Mouse (Mus musculus) hindbrain, embryonic 12.5 days (tissue): ENCODE measurements around the gene Rap1b. TPM values are rescaled to one million over a fixed set of nuclear protein-coding genes. Genes with fewer than 3 reads are reported as not detected.
"Not testable (repeated sequence)": the region's sequence is repeated elsewhere in the genome, so short reads cannot be mapped to it uniquely, and the experiment has no call there.

ENCODE experiments used
- ATAC-seq: fragments of 200-750 bp; cut with Nextera tagmentation; 2 replicates; pipeline ENCODE4 v1.8.0; 2017; ENCODE audit warnings: moderate TSS enrichment; ENCODE audit not compliant: low FRiP score
- H3K27ac ChIP-seq: fragments of 300-500 bp; sonication (generic); 2 replicates; pipeline ENCODE4 v1.5.1; 2016; ENCODE audit warnings: mild to moderate bottlenecking
- H3K27me3 ChIP-seq: fragments of 300-500 bp; sonication (generic); 2 replicates; pipeline ENCODE4 v1.6.1; 2016; ENCODE audit warnings: mild to moderate bottlenecking
- H3K36me3 ChIP-seq: fragments of 300-500 bp; sonication (generic); 2 replicates; pipeline ENCODE4 v1.6.1; 2016; ENCODE audit warnings: mild to moderate bottlenecking
- H3K4me1 ChIP-seq: fragments of 300-500 bp; sonication (generic); 2 replicates; pipeline ENCODE4 v1.6.1; 2016
- H3K4me2 ChIP-seq: fragments of 300-500 bp; sonication (generic); replicated peaks from 2 replicates; pipeline ENCODE4 v1.6.1; 2016; ENCODE audit warnings: mild to moderate bottlenecking
- H3K4me3 ChIP-seq: fragments of 300-500 bp; sonication (generic); 2 replicates; pipeline ENCODE4 v1.5.1; 2016; ENCODE audit warnings: mild to moderate bottlenecking
- H3K9ac ChIP-seq: fragments of 300-500 bp; sonication (generic); 2 replicates; pipeline ENCODE4 v1.6.1; 2016; ENCODE audit warnings: mild to moderate bottlenecking, moderate library complexity
- H3K9me3 ChIP-seq: fragments of 300-500 bp; sonication (generic); replicated peaks from 2 replicates; pipeline ENCODE4 v1.6.1; 2016; ENCODE audit warnings: mild to moderate bottlenecking
- WGBS: fragments of 180-500 bp; shearing (Covaris S2); methylation state at CpG from one replicate; pipeline ENCODE4 v1.1.7; 2016; 5-methylcytosine and 5-hydroxymethylcytosine counted together
- polyA plus RNA-seq: library from polyadenylated mRNA; unstranded; fragments of >200 nt; fragmentation: Nextera tagmentation; extraction: Ambion mirVana; gene quantifications from 2 replicates; pipeline ENCODE4 v1.2.1, GENCODE M21; 2016

Rap1b gene
- 148 and 155 TPM in 2 replicates for polyA plus RNA-seq

DNA sequence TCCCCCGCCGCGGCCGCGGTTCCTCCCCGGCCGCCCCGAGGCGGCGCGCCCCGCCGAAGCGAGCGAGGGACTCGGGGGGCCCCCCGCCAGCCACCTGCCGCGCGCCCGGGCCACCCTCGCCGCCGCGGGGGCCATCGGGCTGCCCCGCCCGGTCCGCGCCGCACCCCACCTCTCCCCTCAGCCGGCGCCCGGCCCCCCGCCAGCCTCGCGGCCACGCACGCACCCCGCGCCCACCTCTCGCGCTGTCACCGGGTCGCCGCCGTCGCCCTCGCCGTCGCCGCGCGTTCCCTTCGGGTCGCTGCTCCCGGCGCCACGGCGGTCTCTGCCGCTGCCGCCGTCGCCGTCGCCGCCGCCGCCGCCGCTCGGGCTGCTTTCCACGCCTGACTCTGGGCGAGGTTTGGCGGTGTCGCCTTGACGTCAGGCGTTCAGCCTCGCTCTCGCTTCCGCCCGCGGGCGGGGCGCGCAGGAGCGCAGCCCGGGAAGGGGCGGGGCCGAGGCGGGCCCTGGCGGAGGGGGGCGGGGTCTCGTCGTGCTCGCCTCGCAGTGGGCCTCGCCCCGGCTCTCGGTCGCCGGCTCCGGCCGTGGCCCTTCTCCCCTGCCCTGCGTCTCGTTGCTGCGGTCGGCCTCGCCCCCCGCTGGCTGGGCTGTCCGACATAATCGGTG is at the start of gene Rap1b:
Gene Rap1b, minus strand, starts transcription at position 439 of the 663 bp plus-strand sequence.
- H3K4me3 ChIP-seq, result peak within 1 kb of the TSS; percentile 93
- H3K4me2 ChIP-seq, result peak within 1 kb of the TSS; percentile 64
- H3K9ac ChIP-seq, result peak within 1 kb of the TSS; percentile 96
- H3K27me3 ChIP-seq, result no peaks in the 10 kb centered on the region
- peak within 1 kb of the TSS; percentile 99 for H3K27ac ChIP-seq
- peaks cover 21% of the 10 kb centered on the region for H3K4me1 ChIP-seq
- no peaks in the 10 kb centered on the region for H3K9me3 ChIP-seq
- under 1% methylated on average over 106 of the region's 112 CpGs for WGBS
- ATAC-seq, result peak; percentile 97
- H3K36me3 ChIP-seq, result no peaks in the 10 kb centered on the region; the same call in 1 of the 2 replicates

DNA sequence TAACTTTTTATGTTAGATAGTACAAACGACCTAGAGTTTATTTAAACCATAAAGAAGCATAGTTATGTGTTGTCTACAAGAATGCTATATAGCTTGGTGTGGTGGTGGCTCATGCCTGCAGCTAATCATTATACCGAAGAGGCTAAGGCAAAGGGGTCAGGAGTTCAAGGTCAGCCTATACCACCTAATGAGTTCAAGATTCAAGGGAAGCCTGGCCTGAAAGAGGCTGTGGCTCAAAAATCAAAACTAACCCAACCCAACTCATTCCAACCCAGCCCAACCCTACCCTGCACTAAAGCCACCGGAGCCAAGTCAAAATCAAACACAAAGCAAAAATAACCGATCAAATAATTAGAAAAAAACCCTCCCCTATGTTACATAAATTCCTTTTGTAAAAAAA is 49.4 kb upstream of the Rap1b start:
- no peaks in the 10 kb centered on the region for H3K4me1 ChIP-seq
- no peaks in the 10 kb centered on the region for H3K27me3 ChIP-seq
- no peaks in the 10 kb centered on the region for H3K9me3 ChIP-seq
- H3K9ac ChIP-seq, result no peak overlapping the region
- ATAC-seq, result no peak
- H3K4me3 ChIP-seq, result no peak overlapping the region
- 75% methylated on average over 4 of the region's 4 CpGs for WGBS
- H3K4me2 ChIP-seq, result no peak overlapping the region
- H3K36me3 ChIP-seq, result no peaks in the 10 kb centered on the region
- H3K27ac ChIP-seq, result no peak overlapping the region

DNA sequence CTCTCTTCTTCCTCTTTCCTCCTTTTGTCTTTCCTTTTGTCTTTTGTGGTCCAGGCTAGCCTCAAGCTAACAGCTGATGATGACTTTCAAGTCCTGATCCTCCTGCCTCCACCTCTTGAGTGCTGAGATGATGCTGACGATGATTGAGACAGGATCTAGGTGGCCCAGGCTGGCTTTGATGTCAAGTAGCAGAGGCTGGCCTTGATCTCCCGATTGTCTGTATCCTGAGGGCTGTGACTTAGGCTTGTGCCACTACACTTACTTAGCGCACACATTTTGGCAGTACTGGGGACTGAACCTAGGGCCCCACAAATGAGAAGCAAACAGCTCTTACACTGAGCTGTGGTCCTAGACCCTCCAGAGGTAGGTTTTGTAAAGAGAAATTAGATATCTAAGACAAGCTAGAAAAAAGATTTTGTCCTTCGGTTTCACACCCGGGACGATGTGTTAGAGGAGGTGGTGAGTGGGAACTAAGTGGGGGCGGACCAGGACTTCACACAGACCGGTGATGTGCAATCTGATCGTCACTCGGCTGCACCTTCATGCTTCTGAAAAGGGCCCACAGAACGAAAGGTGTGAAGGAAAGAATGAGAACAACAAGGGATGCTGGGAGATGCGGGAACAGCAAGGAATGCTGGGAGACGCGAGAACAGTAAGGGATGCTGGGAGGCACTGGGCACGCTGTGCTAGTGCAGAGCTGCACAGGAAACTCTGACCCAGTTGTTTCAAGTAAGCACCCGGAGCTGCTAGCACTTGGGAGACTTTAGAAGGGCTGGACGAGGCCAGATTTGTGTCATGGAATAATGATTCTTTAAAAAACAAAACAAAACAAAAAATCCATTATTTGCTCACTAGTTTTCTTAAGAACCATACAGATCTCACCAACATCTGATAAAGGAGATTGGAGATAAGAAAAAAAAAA is 48.5 kb upstream of the Rap1b start:
- no peak for ATAC-seq
- WGBS, result 91% methylated on average over 17 of the region's 17 CpGs
- Histone ChIP-seq H3K9ac (no peak overlapping the region), H3K4me2 (no peak overlapping the region), H3K27ac (no peak overlapping the region), H3K36me3 (no peaks in the 10 kb centered on the region), H3K9me3 (no peaks in the 10 kb centered on the region), H3K4me1 (no peaks in the 10 kb centered on the region), H3K4me3 (no peak overlapping the region), H3K27me3 (no peaks in the 10 kb centered on the region)

DNA sequence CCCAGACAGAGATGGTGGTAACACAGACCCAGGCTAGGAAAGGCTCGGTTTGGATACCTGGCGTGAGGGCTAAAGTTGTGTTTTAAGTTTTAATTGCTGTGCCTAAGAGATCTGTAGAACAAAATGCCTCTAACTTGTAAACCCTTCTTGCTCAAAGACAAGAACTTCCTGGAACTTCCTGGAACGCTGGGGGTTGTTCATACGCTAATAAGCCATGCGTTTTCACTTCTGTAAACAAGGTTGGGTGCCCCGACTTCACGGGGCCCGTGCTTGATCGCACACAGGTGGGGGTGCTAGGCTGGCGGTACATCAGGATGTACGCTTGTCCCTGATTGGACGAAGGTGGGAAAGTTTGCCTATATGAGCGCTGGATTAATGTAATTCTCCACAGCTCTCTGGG is 47.3 kb upstream of the Rap1b start:
- H3K4me3 ChIP-seq, ATAC-seq, H3K4me1 ChIP-seq, H3K4me2 ChIP-seq, H3K27ac ChIP-seq, H3K9ac ChIP-seq, H3K9me3 ChIP-seq, H3K36me3 ChIP-seq, H3K27me3 ChIP-seq: not testable (repeated sequence)
- WGBS, result 57% methylated on average over 13 of the region's 13 CpGs

DNA sequence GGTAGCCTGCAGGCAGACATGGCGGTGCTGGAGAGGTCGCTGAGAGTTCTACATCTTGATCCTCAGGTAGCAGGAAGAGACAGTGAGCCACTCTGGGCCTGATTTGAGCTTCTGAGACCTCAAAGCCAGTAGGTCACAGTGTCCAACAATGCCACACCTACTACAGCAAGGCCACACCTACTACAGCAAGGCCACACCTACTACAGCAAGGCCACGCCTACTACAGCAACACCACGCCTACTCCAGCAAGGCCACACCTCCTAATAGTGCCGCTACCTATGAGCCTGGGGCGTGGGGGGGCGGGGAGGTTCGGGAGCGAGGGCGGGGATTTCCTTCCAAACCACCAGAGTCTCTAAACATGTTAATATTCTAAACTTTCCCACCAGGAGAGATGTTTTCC is 45.5 kb upstream of the Rap1b start:
- H3K9me3 ChIP-seq, result no peaks in the 10 kb centered on the region
- 82% methylated on average over 10 of the region's 10 CpGs for WGBS
- H3K4me3 ChIP-seq, result no peak overlapping the region
- no peaks in the 10 kb centered on the region for H3K36me3 ChIP-seq
- H3K4me2 ChIP-seq, result no peak overlapping the region
- no peaks in the 10 kb centered on the region for H3K27me3 ChIP-seq
- H3K27ac ChIP-seq, result no peak overlapping the region
- no peaks in the 10 kb centered on the region for H3K4me1 ChIP-seq
- no peak overlapping the region for H3K9ac ChIP-seq
- ATAC-seq, result no peak

DNA sequence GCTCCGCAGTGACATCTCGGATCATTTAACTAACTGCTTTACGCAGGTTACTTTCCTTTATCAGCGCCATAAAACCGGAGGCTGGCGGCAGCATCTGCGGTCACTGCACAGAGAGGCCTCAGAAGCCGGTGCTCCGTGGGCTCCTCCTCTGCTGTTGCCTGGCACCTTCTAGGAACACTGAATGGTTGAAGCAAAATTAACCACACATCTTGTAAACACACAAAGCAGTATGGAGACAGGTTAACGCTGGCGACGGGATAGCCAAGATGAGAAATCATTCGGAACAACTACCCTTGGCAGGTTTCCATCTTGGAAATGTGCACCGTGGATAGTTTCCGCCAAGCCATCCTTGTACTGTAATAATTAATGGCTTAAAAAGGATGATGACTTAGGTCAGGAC is 43.0 kb upstream of the Rap1b start:
- no peaks in the 10 kb centered on the region for H3K27me3 ChIP-seq
- no peaks in the 10 kb centered on the region for H3K4me1 ChIP-seq
- H3K4me3 ChIP-seq, result no peak overlapping the region
- no peak overlapping the region for H3K27ac ChIP-seq
- H3K4me2 ChIP-seq, result no peak overlapping the region
- no peak overlapping the region for H3K9ac ChIP-seq
- no peaks in the 10 kb centered on the region for H3K36me3 ChIP-seq
- 91% methylated on average over 15 of the region's 15 CpGs for WGBS
- no peak for ATAC-seq
- H3K9me3 ChIP-seq, result no peaks in the 10 kb centered on the region

DNA sequence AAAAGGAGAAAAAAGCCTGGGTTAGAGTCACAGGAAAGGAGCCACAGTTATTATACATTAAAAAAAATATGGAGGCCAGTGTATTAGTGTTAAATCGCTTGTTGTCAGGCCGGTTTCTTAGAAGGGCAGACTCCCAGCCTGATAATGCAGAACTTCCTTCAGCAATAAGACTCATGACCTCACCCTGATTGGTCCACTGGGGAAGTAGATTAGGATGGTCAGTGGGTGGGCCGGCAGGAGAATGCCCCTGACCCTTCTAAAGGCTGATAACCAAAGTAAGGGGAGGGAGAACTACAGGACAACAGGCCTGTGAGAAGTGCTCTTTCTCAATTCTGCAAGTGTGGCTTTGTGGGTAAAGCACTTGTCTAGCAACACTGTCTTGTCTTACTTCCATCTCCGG is 39.5 kb upstream of the Rap1b start:
- Histone ChIP-seq H3K4me2 (no peak overlapping the region), H3K9me3 (no peaks in the 10 kb centered on the region), H3K27me3 (no peaks in the 10 kb centered on the region), H3K9ac (no peak overlapping the region), H3K36me3 (no peaks in the 10 kb centered on the region), H3K4me1 (no peaks in the 10 kb centered on the region), H3K4me3 (no peak overlapping the region), H3K27ac (no peak overlapping the region)
- 69% methylated on average over 4 of the region's 4 CpGs for WGBS
- no peak for ATAC-seq

DNA sequence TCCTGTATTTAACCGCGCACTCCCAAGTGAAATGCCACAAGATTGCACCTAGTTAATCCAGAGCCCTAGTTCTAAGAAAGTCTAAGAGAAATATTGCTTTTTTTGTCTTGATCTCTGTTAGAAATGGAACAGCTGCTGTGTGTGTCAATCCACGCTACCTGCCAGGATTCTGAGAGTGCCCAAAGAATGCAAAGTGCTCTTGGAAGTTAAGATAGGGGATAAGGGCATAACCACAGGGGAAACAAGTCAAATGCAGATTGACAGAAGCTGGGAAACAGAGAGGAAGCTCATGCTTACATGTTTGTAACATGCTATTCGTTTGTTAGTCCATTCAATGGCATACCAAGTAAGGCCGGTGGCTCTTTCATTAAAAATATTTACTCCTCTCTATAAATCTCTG is 38.9 kb upstream of the Rap1b start:
- H3K9me3 ChIP-seq, result no peaks in the 10 kb centered on the region
- H3K36me3 ChIP-seq, result no peaks in the 10 kb centered on the region
- no peak for ATAC-seq
- H3K4me1 ChIP-seq, result no peaks in the 10 kb centered on the region
- no peaks in the 10 kb centered on the region for H3K27me3 ChIP-seq
- H3K27ac ChIP-seq, result no peak overlapping the region
- WGBS, result 88% methylated on average over 5 of the region's 5 CpGs
- H3K4me2 ChIP-seq, result no peak overlapping the region
- no peak overlapping the region for H3K4me3 ChIP-seq
- no peak overlapping the region for H3K9ac ChIP-seq

DNA sequence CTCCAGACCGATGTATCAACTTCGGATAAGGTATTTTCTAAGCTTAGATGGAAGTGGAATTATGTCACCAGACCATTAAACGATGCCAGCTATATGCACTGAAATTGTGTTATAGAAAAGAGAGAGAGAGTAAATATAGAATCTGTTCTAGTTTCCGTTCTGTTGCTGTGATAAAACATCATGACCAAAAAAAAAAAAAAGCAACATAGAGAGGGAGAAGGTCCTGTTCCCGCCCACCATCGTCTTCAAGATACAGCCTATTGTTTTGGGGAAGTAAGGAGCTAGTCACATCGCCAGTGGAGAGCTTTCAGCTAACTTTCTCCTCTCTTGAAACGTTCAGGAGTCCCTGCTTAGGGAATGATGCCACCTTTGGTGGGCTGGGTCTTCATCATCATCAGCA is 37.6 kb upstream of the Rap1b start:
- Histone ChIP-seq H3K4me2 (no peak overlapping the region), H3K9ac (no peak overlapping the region), H3K36me3 (no peaks in the 10 kb centered on the region), H3K27me3 (no peaks in the 10 kb centered on the region), H3K4me3 (no peak overlapping the region), H3K4me1 (no peaks in the 10 kb centered on the region), H3K9me3 (no peaks in the 10 kb centered on the region), H3K27ac (no peak overlapping the region)
- 89% methylated on average over 8 of the region's 8 CpGs for whole genome bisulfite sequencing
- ATAC-seq, result no peak

DNA sequence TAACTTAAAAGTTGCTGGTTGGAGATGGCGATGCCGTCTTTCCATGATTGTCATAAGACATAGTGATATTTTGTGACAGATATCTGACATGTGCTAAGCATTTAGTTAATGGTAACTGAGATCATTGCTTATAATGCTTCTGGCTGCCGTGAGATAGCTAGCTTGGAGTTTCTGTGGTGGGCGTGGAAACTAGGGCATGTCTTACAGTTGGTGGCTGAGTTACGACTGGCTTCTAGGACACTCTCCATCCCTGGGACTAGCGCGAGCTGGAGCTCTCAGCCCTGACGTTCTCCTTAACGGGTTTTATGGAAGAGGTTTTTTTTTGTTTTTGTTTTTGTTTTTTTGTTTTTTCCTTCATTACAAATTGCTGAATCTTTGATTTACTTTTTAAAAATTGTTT is 32.8 kb upstream of the Rap1b start:
- WGBS, result 88% methylated on average over 9 of the region's 9 CpGs
- Histone ChIP-seq H3K27me3 (no peaks in the 10 kb centered on the region), H3K4me3 (no peak overlapping the region), H3K27ac (no peak overlapping the region), H3K36me3 (no peaks in the 10 kb centered on the region), H3K4me2 (no peak overlapping the region), H3K9me3 (no peaks in the 10 kb centered on the region), H3K4me1 (no peaks in the 10 kb centered on the region), H3K9ac (no peak overlapping the region)
- no peak for ATAC-seq

DNA sequence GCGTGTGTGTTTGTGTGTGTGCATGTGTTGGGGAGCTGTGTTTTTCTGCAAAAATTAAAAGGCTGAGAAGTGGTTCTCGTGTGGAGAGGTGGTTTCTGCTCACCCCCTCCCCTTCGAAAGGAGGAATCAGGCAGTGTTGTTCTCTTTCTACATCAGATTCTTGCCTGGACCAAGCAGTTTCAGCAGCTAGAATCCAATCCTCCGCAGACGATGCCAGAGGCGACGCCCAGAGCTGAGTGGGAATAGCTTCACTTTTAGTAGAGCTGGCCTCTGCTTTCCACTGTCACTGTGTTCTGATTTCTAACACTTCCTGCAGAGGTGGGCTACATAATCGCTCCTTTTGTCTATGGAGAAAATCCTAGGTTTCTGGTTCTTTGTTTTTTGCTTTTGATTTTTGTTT is 31.0 kb upstream of the Rap1b start:
- Histone ChIP-seq H3K9ac (no peak overlapping the region), H3K27ac (no peak overlapping the region), H3K9me3 (no peaks in the 10 kb centered on the region), H3K4me3 (no peak overlapping the region), H3K27me3 (no peaks in the 10 kb centered on the region), H3K36me3 (no peaks in the 10 kb centered on the region), H3K4me2 (no peak overlapping the region), H3K4me1 (no peaks in the 10 kb centered on the region)
- no peak for ATAC-seq
- WGBS, result 80% methylated on average over 8 of the region's 8 CpGs

DNA sequence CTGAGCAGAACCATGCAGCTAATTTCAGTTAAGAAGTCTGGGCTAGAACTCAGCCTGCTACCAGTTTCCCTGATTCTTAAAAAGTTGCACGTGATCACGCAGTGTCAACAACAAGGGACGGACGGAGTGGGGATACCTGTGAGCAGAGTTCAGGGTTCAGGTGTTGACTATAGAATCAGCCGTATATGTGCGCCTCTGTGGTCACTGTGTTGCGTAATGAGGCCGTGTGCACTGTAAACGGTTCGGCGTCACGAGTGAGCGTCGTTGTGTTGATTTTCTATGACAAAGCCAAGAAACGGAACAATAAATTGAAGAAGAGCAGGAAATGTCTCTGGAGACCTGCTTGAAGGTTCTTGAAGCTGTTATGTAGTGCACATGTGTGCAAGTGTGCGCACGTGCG is 30.6 kb upstream of the Rap1b start:
- Histone ChIP-seq H3K9ac (no peak overlapping the region), H3K9me3 (no peaks in the 10 kb centered on the region), H3K27ac (no peak overlapping the region), H3K27me3 (no peaks in the 10 kb centered on the region), H3K4me3 (no peak overlapping the region), H3K4me2 (no peak overlapping the region), H3K36me3 (no peaks in the 10 kb centered on the region), H3K4me1 (no peaks in the 10 kb centered on the region)
- no peak for ATAC-seq
- 93% methylated on average over 18 of the region's 18 CpGs for WGBS

DNA sequence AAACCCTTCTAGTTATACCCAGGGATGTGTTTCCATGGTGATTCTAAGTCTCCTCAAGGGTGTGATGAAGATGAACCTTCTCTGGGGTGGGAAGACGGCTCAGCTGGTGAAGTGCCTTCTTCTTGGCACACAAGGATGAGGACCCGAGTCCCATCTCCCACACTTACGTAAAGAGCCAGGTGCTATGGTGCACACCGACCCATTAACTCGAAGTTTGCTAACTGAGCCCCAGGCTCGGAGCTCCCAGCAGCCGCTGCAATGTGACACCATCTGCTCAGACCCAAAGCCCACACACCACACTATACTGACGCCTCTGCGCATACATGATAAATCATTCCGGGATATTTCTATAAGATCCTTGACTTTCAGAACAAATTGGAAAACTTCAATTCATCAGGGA is 29.1 kb upstream of the Rap1b start:
- Histone ChIP-seq H3K27me3 (no peaks in the 10 kb centered on the region), H3K4me1 (no peaks in the 10 kb centered on the region), H3K4me2 (no peak overlapping the region), H3K27ac (no peak overlapping the region), H3K36me3 (no peaks in the 10 kb centered on the region), H3K4me3 (no peak overlapping the region), H3K9ac (no peak overlapping the region), H3K9me3 (no peaks in the 10 kb centered on the region)
- no peak for ATAC-seq
- 78% methylated on average over 10 of the region's 10 CpGs for WGBS
